Mouse (Mus musculus) lung, postnatal 0 days (tissue): Measurements from ENCODE around the gene Tlr6. TPM values are rescaled to one million over a fixed set of nuclear protein-coding genes. Genes with fewer than 3 reads are reported as not detected.

Source experiments
- ATAC-seq: fragments of 200-750 bp; cut with Nextera tagmentation; 2 replicates; pipeline ENCODE4 v1.8.0; 2017; ENCODE audit warnings: moderate library complexity
- DNase-seq: peaks from one replicate; pipeline ENCODE4 v3.0.0-alpha.2; 2016; ENCODE audit warnings: low spot score
- H3K27ac ChIP-seq: fragments of 300-500 bp; sonication (generic); 2 replicates; pipeline ENCODE4 v1.5.1; 2014; ENCODE audit warnings: antibody characterized with exemption, mild to moderate bottlenecking, low read length, mixed read lengths
- H3K27me3 ChIP-seq: fragments of 300-500 bp; sonication (generic); replicated peaks from 2 replicates; pipeline ENCODE4 v1.6.1; 2014; ENCODE audit warnings: low read length, mixed read lengths; ENCODE audit not compliant: insufficient read depth
- H3K36me3 ChIP-seq: fragments of 300-500 bp; sonication (generic); 2 replicates; pipeline ENCODE4 v1.6.1; 2014; ENCODE audit warnings: low read length, mixed read lengths; ENCODE audit not compliant: insufficient read depth
- H3K4me1 ChIP-seq: fragments of 300-500 bp; sonication (generic); 2 replicates; pipeline ENCODE4 v1.6.1; 2014; ENCODE audit warnings: antibody characterized with exemption, low read depth, low read length, mixed read lengths; ENCODE audit not compliant: insufficient read depth
- H3K4me2 ChIP-seq: fragments of 300-500 bp; sonication (generic); replicated peaks from 2 replicates; pipeline ENCODE4 v1.6.1; 2014; ENCODE audit warnings: low read depth, mild to moderate bottlenecking, low read length, moderate library complexity, mixed read lengths
- H3K4me3 ChIP-seq: fragments of 300-500 bp; sonication (generic); 2 replicates; pipeline ENCODE4 v1.5.1; 2014; ENCODE audit warnings: low read depth, low read length
- H3K9ac ChIP-seq: fragments of 300-500 bp; sonication (generic); replicated peaks from 2 replicates; pipeline ENCODE4 v1.6.1; 2014; ENCODE audit warnings: low read depth, mild to moderate bottlenecking
- H3K9me3 ChIP-seq: fragments of 300-500 bp; sonication (generic); 2 replicates; pipeline ENCODE4 v1.6.1; 2016; ENCODE audit warnings: low read length, mixed read lengths
- CTCF ChIP-seq: IDR thresholded peaks from 2 replicates; pipeline ENCODE4 v1.5.1; 2016; ENCODE audit warnings: antibody characterized with exemption, mild to moderate bottlenecking
- EP300 ChIP-seq: IDR thresholded peaks from 2 replicates; pipeline ENCODE4 v1.6.1; 2016; ENCODE audit warnings: antibody characterized with exemption, mild to moderate bottlenecking, control low read depth
- WGBS: fragments of 180-500 bp; shearing (Covaris S2); extraction: QIAGEN DNeasy Blood & Tissue Kit; methylation state at CpG from one replicate; pipeline ENCODE4 v1.1.7; 2014; 5-methylcytosine and 5-hydroxymethylcytosine counted together
- polyA plus RNA-seq: library from polyadenylated mRNA; unstranded; fragments of >200 nt; fragmentation: Nextera tagmentation; extraction: Ambion mirVana; gene quantifications from 2 replicates; pipeline ENCODE4 v1.2.1, GENCODE M21; 2015

Gene Tlr6
- polyA plus RNA-seq, 1 experiment from 2014 or later, result 0.68 TPM

- H3K9ac ChIP-seq, result peak overlapping the region; percentile 68
- peak; percentile 33 for TF ChIP-seq CTCF
- TF ChIP-seq EP300, result no peak
- DNase-seq, result peak; percentile 67
Measured at GRCm38 (mm10) chr5:64968961-64969860, 9.3 kb upstream of the Tlr6 start.

GRCm38 (mm10) chr5:64963735-64964134 is 3.8 kb upstream of the Tlr6 start:
- H3K4me1 ChIP-seq, result no peaks in the 10 kb centered on the region

More at GRCm38 (mm10) chr5:64968961-64969860, 9.3 kb upstream of the Tlr6 start:
- Histone ChIP-seq H3K36me3 (no peaks in the 10 kb centered on the region), H3K4me2 (peak overlapping the region; percentile 88), H3K27me3 (no peaks in the 10 kb centered on the region), H3K9me3 (no peaks in the 10 kb centered on the region), H3K27ac (peak overlapping the region; percentile 72), H3K4me1 (no peaks in the 10 kb centered on the region), H3K4me3 (peak overlapping the region; percentile 71)
- 4% methylated on average over 14 of the region's 14 CpGs for WGBS
- ATAC-seq, result peak; percentile 54

DNA sequence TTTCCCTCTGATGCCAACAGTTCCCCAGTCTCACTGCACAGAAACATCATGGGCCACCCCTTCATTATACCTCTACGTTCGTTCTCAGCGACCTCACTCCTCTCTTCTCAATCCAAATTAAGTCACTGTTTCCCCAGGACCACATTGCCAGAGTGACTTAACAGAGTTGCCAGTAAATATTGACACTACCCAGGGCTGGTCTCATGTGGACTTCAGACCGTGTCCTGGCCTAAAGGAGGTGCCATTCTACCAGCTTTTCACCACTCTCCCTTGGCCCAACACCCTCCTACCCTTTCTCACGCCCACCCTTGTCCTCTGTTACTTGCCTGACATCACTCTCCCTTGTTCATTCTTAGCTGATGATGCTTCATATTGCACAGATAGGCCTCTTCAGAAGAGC is 3.4 kb upstream of the Tlr6 start:
- ATAC-seq, result no peak

More at GRCm38 (mm10) chr5:64963735-64964134, 3.8 kb upstream of the Tlr6 start:
- Histone ChIP-seq H3K9ac (no peak overlapping the region), H3K36me3 (no peaks in the 10 kb centered on the region), H3K4me2 (no peak overlapping the region), H3K27ac (no peak overlapping the region), H3K27me3 (no peaks in the 10 kb centered on the region), H3K9me3 (no peaks in the 10 kb centered on the region), H3K4me3 (no peak overlapping the region)
- TF ChIP-seq CTCF (no peak), EP300 (no peak)
- no peak for ATAC-seq
- WGBS, result 80% methylated on average over 3 of the region's 3 CpGs
- no peak for DNase-seq

DNA sequence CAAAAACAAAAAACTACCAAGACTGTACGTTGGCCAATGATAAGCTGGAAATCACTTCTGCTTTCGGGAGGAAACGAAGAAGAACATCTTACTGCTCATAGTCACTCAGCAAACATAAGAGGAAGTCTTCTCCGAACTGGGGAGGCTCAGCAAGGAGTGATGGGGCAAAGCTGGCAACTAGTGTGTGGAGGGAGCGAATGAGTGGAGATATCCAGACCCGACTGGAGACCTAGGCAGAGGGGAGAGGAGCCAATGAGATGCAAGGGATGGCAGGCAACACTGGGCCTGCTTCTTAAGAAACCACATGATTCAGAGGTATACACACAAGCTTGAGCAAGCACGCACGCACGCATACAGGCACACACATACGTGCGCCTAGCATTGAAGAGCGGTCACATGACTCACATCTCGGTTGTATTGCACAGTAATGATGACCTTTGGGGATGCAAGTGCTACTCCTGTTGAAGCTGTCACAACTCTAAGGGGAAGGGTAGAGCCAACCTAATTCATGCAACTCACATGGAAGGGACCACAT is 1.0 kb upstream of the Tlr6 start:
- no peak overlapping the region for H3K4me2 ChIP-seq
- no peak for TF ChIP-seq EP300
- no peaks in the 10 kb centered on the region for H3K27me3 ChIP-seq
- H3K36me3 ChIP-seq, result no peaks in the 10 kb centered on the region
- 81% methylated on average over 13 of the region's 13 CpGs for WGBS
- no peak overlapping the region for H3K4me3 ChIP-seq
- H3K9me3 ChIP-seq, result no peaks in the 10 kb centered on the region
- DNase-seq (peak; percentile 57), ATAC-seq (peak; percentile 71)
- no peak overlapping the region for H3K9ac ChIP-seq
- H3K27ac ChIP-seq, result no peak overlapping the region
- no peaks in the 10 kb centered on the region for H3K4me1 ChIP-seq

More for the DNA sequence above, 3.4 kb upstream of the Tlr6 start:
- no peak overlapping the region for H3K27ac ChIP-seq
- TF ChIP-seq EP300 (no peak), CTCF (no peak)
- no peaks in the 10 kb centered on the region for H3K9me3 ChIP-seq
- H3K4me1 ChIP-seq, result no peaks in the 10 kb centered on the region
- H3K4me2 ChIP-seq, result no peak overlapping the region
- no peaks in the 10 kb centered on the region for H3K27me3 ChIP-seq
- WGBS, result 76% methylated on average over 5 of the region's 5 CpGs
- H3K36me3 ChIP-seq, result no peaks in the 10 kb centered on the region
- DNase-seq, result no peak
- H3K9ac ChIP-seq, result no peak overlapping the region
- H3K4me3 ChIP-seq, result no peak overlapping the region

GRCm38 (mm10) chr5:64958991-64959842 is 680 bp downstream of the Tlr6 start:
- no peaks in the 10 kb centered on the region for H3K36me3 ChIP-seq
- 68% methylated on average over 22 of the region's 22 CpGs for WGBS
- 0 out of 2 replicates have a peak overlapping the region, but pooled peaks have one; percentile 11 for H3K27ac ChIP-seq
- no peak overlapping the region for H3K4me3 ChIP-seq
- no peaks in the 10 kb centered on the region for H3K9me3 ChIP-seq
- no peaks in the 10 kb centered on the region for H3K27me3 ChIP-seq
- H3K9ac ChIP-seq, result no peak overlapping the region
- H3K4me1 ChIP-seq, result no peaks in the 10 kb centered on the region
- TF ChIP-seq EP300 (no peak), CTCF (no peak)
- no peak for DNase-seq
- no peak for ATAC-seq
- no peak overlapping the region for H3K4me2 ChIP-seq

DNA sequence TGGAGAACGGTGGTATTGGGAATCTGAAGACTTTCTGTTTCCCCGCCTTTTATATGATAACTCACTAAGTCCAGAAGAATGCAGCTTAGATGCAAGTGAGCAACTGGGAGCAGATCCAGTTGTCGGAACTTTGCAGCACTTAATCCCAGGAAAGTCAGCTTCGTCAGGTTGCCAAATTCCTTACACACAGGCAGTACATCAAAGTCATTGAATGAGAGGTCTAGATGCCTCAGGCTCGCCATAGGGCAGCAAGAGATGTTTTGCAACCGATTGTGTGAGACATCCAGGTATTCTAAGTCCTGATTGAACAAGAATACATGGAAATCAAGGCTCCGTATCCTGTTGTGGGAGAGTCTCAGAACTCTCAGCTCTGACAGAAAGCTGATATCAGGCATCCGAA is 5.0 kb downstream of the Tlr6 start:
- no peak for TF ChIP-seq CTCF
- no peak for TF ChIP-seq EP300

More for the DNA sequence above, 5.0 kb downstream of the Tlr6 start:
- DNase-seq (no peak), ATAC-seq (no peak)
- Histone ChIP-seq H3K9me3 (no peaks in the 10 kb centered on the region), H3K4me1 (no peaks in the 10 kb centered on the region), H3K27ac (no peak overlapping the region), H3K4me2 (no peak overlapping the region), H3K27me3 (no peaks in the 10 kb centered on the region), H3K36me3 (no peaks in the 10 kb centered on the region), H3K9ac (no peak overlapping the region), H3K4me3 (no peak overlapping the region)
- WGBS, result 72% methylated on average over 8 of the region's 8 CpGs
